Mouse (Mus musculus) testis, adult 2 months (tissue): ENCODE measurements around the gene Lrsam1.

Source experiments
- CTCF ChIP-seq: fragments of 200-500 bp; IDR thresholded peaks from 2 replicates; pipeline ENCODE4 v1.5.1; 2012; ENCODE audit warnings: low read depth, mild to moderate bottlenecking, inconsistent platforms, low read length, moderate library complexity; ENCODE audit not compliant: control insufficient read depth, insufficient read depth, insufficient replicate concordance
- POLR2A ChIP-seq: fragments of 200-500 bp; IDR thresholded peaks from 2 replicates; pipeline ENCODE4 v1.6.1; 2012; ENCODE audit warnings: low read depth, mild to moderate bottlenecking, inconsistent platforms, low read length, moderate library complexity; ENCODE audit not compliant: control insufficient read depth

DNA sequence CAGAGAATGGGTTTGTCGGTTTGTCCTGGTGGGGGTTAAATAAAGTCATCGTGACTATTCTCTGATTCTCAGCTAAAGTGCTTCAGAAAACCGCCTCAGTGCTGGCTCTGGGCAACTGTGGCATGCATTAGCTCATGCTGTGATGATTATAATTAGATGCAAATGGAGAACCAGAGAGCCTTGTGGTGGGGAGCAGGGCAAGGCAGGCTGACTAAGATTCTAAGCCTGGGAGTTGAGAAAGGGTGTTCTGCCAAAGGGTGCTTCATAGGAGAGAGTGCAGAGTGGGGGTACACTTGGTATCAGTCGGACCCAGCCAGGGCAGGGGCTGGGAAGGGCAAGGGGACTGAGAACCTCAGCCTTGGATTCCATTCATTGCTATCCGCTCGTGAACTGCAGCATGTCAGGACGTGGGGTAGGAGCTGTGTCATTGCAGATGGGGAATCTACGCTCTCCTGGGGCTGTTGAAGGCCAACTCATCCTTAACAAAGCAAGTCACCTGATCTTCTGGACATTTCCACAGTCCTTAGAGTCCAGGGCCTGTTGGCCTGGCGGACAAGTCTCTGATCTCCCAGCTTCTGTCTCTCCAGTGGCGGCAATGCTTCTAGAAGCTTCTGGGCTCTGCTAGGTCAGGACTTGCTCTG, 64.8 kb downstream of the Lrsam1 start:
- TF ChIP-seq CTCF (no peak), POLR2A (no peak)
